Mouse (Mus musculus) cortical plate, adult 2 months (tissue): ENCODE measurements around the gene Tmem52b. TPM values are rescaled to one million over a fixed set of nuclear protein-coding genes. Genes with fewer than 3 reads are reported as not detected.
"Not testable (repeated sequence)": the region's sequence is repeated elsewhere in the genome, so short reads cannot be mapped to it uniquely, and the experiment has no call there.

Experiments
- H3K27ac ChIP-seq: fragments of 200-500 bp; 2 replicates; pipeline ENCODE4 v1.5.1; 2012; ENCODE audit warnings: low read length, control low read depth, inconsistent platforms; ENCODE audit not compliant: insufficient read depth
- H3K4me1 ChIP-seq: fragments of 200-500 bp; 2 replicates; pipeline ENCODE4 v1.6.1; 2011; ENCODE audit warnings: low read length; ENCODE audit not compliant: control insufficient read depth, insufficient read depth
- H3K4me3 ChIP-seq: fragments of 200-500 bp; 2 replicates; pipeline ENCODE4 v1.5.1; 2011; ENCODE audit warnings: mild to moderate bottlenecking, low read length, control low read depth; ENCODE audit not compliant: insufficient read depth
- CTCF ChIP-seq: fragments of 200-500 bp; IDR thresholded peaks from 2 replicates; pipeline ENCODE4 v1.5.1; 2011; ENCODE audit warnings: mild to moderate bottlenecking, control low read depth, low read length; ENCODE audit not compliant: insufficient read depth; ENCODE audit errors: extremely low read depth
- POLR2A ChIP-seq: fragments of 200-500 bp; IDR thresholded peaks from 2 replicates; pipeline ENCODE4 v1.6.1; 2011; ENCODE audit warnings: mild to moderate bottlenecking, low read length, control low read depth; ENCODE audit not compliant: insufficient read depth; ENCODE audit errors: extremely low read depth
- polyA plus RNA-seq: library from polyadenylated mRNA; depleted of rRNA; stranded (reverse); fragments of >200 nt; gene quantifications from 2 replicates; pipeline ENCODE4 v1.2.3, GENCODE M21; 2012; rRNA removed

Gene Tmem52b
- not detected in 2 replicates for polyA plus RNA-seq

- Histone ChIP-seq H3K4me3 (no peak within 1 kb of the TSS), H3K4me1 (no peaks in the 10 kb centered on the region), H3K27ac (no peak within 1 kb of the TSS)
- no peak for TF ChIP-seq CTCF
- TF ChIP-seq POLR2A, result no peak
These were observed at the start of gene Tmem52b for GRCm38 (mm10) chr6:129512367-129512766. Gene Tmem52b (plus strand): TSS chr6:129512555.

- no peak overlapping the region for H3K27ac ChIP-seq
- no peaks in the 10 kb centered on the region for H3K4me1 ChIP-seq
- TF ChIP-seq POLR2A, result no peak
- H3K4me3 ChIP-seq, result no peak overlapping the region
These were observed 41.0 kb upstream of the Tmem52b start for GRCm38 (mm10) chr6:129471386-129471785.

DNA sequence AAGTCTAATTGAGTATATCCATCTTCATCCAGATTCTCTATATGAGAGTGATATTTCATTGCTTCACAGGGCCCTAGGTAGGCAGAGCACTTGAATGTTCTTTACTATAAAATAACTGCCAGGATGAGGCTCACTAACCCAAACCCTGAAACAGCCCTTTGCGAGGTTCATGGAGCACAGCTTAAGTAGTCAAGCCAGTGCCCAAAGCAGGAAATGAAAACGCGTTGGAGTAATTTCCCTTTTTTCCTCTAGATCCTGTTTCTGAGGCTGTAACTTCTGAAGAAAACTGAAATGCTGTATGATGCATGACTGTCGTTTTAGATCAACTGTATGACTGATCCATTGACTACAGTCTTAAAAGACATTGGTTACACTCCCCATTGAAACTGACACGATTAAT lies 39.7 kb upstream of the Tmem52b start:
- H3K4me3 ChIP-seq, result no peak overlapping the region
- no peak overlapping the region for H3K27ac ChIP-seq
- TF ChIP-seq CTCF (no peak), POLR2A (no peak)
- H3K4me1 ChIP-seq, result no peaks in the 10 kb centered on the region

DNA sequence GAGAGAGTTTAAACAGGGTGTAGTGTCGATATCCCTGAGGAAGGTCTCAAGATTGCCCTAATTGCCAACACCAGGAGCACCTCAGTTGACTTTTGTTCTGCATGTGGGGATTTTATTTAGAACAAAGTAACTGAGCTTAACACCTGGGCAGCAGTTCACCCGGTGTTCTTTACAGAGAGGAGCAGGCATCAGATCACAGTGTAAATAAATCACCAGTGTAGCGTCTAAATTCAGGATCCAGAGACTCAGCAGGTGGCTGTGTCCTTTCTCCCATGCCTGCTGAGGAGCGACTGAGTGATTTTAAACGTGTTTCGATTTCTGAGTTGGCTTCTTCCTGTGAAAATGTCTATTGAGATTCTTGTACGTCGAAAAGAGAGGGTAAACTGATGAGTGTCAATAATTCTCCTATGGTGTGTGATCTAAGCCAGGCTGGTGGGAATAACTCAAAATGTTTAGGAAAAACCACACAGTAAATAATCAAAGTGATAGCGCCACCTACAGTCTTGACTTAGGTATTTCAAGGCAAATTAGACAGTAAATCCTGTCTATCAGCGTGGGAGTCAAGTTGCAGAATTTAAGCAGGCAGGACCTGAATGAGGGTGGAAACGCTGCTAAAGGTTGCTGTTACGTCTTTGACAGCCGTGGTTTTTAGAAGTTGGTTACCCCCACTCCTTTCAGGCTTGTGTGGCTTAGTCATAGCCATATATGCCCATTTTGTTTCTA lies 35.8 kb upstream of the Tmem52b start:
- Histone ChIP-seq H3K27ac (no peak overlapping the region), H3K4me3 (no peak overlapping the region), H3K4me1 (no peaks in the 10 kb centered on the region)
- no peak for TF ChIP-seq POLR2A
- 0 out of 2 replicates have a peak, but pooled peaks have one; percentile 7 for TF ChIP-seq CTCF

GRCm38 (mm10) chr6:129480089-129480958 lies 32.0 kb upstream of the Tmem52b start:
- no peaks in the 10 kb centered on the region for H3K4me1 ChIP-seq
- no peak overlapping the region for H3K4me3 ChIP-seq
- no peak for TF ChIP-seq CTCF
- no peak for TF ChIP-seq POLR2A
- H3K27ac ChIP-seq, result no peak overlapping the region

DNA sequence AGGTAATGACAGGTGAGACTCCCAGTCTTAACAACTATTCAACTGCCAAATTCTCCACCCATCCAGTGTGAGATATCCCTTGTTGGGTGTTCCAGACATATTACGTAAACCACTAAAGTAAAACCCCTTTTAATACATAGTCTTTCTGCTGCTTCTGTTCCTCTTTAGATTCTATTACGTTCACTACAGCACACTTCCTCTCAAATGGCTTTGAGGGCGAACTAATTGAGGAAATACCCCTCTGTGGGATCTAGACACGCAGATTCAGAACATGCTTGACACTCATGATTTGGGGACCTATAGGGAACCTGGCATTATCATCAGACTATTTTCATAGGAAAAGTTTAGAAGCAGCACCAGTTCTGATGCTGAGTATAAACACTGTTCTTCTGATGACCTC lies 17.4 kb upstream of the Tmem52b start:
- no peak overlapping the region for H3K4me3 ChIP-seq
- no peaks in the 10 kb centered on the region for H3K4me1 ChIP-seq
- TF ChIP-seq CTCF (no peak), POLR2A (no peak)
- H3K27ac ChIP-seq, result no peak overlapping the region

DNA sequence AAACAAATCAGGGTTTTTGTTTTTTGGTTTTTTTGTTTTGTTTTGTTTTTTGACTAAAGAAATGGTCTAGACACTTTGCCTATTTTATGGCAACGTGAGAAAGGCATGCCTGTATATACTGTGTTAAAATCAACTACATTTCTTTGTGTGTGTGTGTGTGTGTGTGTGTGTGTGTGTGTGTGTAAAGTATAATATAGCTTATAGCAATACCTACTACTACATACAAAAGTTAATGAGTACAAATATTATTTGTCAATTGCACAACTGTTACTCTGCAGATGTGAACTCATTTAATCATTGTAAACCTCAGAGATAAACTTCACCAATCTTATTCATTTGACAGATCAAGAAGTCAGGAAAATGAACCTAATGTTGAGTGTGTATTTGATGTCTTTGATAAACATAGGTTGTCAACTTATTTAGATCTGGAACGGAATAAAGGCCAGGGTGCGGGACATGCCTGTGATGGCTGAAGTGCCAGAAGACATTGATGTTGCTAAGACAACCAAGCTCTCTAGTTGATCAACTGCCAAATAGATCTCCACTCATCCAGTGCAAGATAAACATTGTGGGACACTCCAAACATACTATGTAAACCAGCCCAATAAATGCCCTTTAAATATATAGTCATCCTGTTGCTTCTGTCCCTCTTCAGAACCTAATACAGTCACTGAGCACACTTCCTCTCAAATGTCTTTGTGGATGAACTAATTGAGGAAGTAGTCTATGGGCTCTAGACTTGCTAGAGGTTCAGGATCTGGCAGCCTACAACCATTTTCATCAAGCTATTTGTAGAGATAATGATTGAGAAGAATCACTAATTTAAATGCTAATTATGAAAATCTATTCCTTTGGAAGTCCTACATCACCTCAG lies 14.8 kb upstream of the Tmem52b start:
- TF ChIP-seq POLR2A (no peak), CTCF (no peak)
- Histone ChIP-seq H3K27ac (no peak overlapping the region), H3K4me1 (no peaks in the 10 kb centered on the region), H3K4me3 (no peak overlapping the region)

DNA sequence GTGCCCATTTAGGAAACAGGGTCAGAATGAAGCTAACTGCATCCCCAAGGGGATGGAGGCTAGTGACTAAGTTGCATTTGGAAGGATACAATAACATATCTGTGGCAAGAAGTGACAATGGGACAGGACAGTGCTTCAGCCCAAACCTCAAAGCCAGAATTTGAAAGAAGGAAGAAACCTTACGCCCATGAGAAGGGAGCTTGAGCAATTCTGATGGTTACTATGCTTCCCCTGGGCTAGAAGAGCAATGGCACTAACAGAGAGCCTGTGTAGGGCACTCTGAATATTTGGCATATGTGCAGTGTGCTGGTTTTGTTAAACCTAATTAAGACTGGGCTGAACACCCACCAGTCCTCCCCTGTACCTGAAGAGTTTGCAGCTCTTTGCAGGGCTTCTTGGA lies 12.8 kb upstream of the Tmem52b start:
- not testable (repeated sequence) for H3K27ac ChIP-seq, H3K4me1 ChIP-seq, H3K4me3 ChIP-seq

DNA sequence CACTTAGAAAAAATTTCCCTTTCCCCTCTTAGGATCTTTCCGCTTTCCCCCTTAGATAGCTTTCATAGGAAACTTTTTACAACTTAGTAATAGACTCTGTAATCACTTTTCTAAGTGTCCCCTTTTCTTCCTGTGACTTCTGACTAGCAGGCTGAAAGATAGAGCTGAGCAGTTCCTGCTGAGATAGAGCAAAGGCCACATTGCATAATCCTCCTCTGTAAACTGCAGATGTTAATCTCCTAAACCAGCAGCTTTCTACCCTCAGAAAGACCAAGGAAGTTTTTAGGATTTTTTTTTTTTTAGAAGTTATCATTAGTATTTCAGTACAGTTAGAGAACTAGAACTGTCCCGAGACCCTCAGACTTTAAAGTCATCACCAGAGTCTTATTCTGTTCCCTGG lies 8.9 kb upstream of the Tmem52b start:
- no peaks in the 10 kb centered on the region for H3K4me1 ChIP-seq
- no peak overlapping the region for H3K4me3 ChIP-seq
- H3K27ac ChIP-seq, result no peak overlapping the region
- no peak for TF ChIP-seq CTCF
- no peak for TF ChIP-seq POLR2A
